Mouse (Mus musculus) cerebellum, adult 2 months (tissue): ENCODE results near the gene Snx4. TPM values are rescaled to one million over a fixed set of nuclear protein-coding genes. Genes with fewer than 3 reads are reported as not detected.
A peak's percentile ranks its signal among the peaks of the same experiment; 100 is the strongest.

Experiments
- DNase-seq, 2 experiments: peaks; one replicate each; pipeline ENCODE4 v3.0.0; 2021
- H3K27ac ChIP-seq: fragments of 200-500 bp; 2 replicates; pipeline ENCODE4 v1.5.1; 2012; ENCODE audit warnings: low read length, control low read depth, inconsistent platforms; ENCODE audit not compliant: insufficient read depth
- H3K27me3 ChIP-seq: fragments of 200-500 bp; 2 replicates; pipeline ENCODE4 v1.6.1; 2012; ENCODE audit warnings: inconsistent platforms, mild to moderate bottlenecking, low read length, moderate library complexity; ENCODE audit not compliant: control insufficient read depth, insufficient read depth
- H3K4me1 ChIP-seq: fragments of 200-500 bp; 2 replicates; pipeline ENCODE4 v1.6.1; 2011; ENCODE audit warnings: low read length; ENCODE audit not compliant: control insufficient read depth, insufficient read depth
- H3K4me3 ChIP-seq: fragments of 200-500 bp; replicated peaks from 2 replicates; pipeline ENCODE3; 2011; ENCODE audit warnings: mild to moderate bottlenecking, low read depth, low read length, control low read depth; ENCODE audit not compliant: insufficient read depth
- CTCF ChIP-seq: fragments of 200-500 bp; IDR thresholded peaks from 2 replicates; pipeline ENCODE4 v1.5.1; 2011; ENCODE audit warnings: low read depth, mild to moderate bottlenecking, control low read depth, low read length, moderate library complexity, borderline replicate concordance; ENCODE audit not compliant: insufficient read depth
- POLR2A ChIP-seq: fragments of 200-500 bp; IDR thresholded peaks from 2 replicates; pipeline ENCODE4 v1.6.1; 2011; ENCODE audit warnings: low read length, control low read depth, borderline replicate concordance; ENCODE audit not compliant: insufficient read depth
- WGBS: fragments of 180-500 bp; shearing (Covaris S2); methylation state at CpG from one replicate; pipeline ENCODE4 v1.1.7; 2018; 5-methylcytosine and 5-hydroxymethylcytosine counted together
- polyA plus RNA-seq: library from polyadenylated mRNA; depleted of rRNA; stranded (reverse); fragments of >200 nt; gene quantifications from 2 replicates; pipeline ENCODE4 v1.2.3, GENCODE M21; 2012

The Snx4 gene
- polyA plus RNA-seq, 1 experiment, result 24.8 TPM

DNA sequence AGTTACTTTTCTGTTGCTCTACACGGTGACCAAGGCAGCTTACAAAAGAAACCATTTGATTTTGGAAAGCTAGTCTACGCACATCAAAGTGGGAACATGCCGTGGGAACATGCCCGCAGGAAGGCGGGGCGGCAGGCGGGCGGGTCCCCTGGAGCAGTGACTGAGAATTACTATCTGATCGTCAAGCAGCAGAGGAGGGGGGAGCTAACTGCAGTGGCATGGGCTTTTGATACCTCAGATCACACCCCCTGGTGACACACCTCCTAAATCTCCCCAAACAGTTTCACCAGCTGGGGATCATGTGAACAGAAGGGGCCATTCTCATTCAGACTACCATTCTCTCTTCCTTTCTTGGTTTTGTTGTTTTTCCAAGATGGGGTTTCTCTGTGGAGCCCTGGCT lies 37.3 kb downstream of the Snx4 start:
- no peak for DNase-seq
- no peak for TF ChIP-seq CTCF
- no peak for TF ChIP-seq POLR2A
- Histone ChIP-seq H3K27ac (no peak overlapping the region), H3K4me3 (no peak overlapping the region), H3K4me1 (no peaks in the 10 kb centered on the region), H3K27me3 (no peaks in the 10 kb centered on the region)
- WGBS, result 81% methylated on average over 9 of the region's 9 CpGs

DNA sequence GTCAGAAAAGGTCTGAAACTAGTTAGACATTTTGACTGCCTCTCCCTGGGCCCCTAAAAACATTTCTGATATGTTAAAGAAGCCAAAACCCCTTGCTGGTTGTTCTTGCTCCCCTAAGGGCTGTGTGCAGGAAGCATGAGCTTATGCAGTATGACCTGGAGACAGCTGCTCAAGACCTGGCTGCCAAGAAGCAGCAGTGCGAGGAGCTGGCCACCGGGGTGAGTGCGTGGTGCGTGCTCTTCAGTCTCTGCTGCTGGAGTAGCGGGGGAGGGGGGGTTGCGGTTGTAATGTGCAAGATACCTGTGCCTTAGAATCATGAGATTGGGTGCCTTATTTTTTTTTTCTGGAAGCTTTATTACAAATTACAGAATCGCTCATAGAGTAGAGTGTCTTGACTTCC lies 38.7 kb downstream of the Snx4 start:
- peak in 1 of 2 experiments; percentile 27 for DNase-seq
- no peak overlapping the region for H3K4me3 ChIP-seq
- H3K27ac ChIP-seq, result no peak overlapping the region
- 26% methylated on average over 7 of the region's 7 CpGs for WGBS
- no peak for TF ChIP-seq POLR2A
- no peaks in the 10 kb centered on the region for H3K4me1 ChIP-seq
- H3K27me3 ChIP-seq, result no peaks in the 10 kb centered on the region

DNA sequence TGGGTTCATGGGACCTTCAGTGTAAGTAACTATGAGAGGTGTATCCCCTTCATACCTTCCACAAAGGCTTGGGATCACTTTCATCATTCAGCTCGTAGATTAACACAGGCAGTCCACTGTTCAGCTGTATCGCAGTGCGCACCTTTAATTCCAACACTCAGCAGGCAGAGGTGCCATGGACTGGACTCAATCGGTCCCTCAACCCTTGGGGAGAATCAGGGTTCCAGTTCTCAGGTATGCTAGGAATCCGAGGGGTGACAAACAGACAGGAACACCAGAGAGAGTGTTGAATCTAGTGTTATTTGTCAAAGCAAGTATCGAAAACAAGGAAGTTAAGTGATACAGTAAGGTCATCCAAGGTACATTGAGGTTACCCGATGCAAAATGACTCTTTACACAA lies 41.0 kb downstream of the Snx4 start:
- no peak for DNase-seq
- WGBS, result 97% methylated on average over 7 of the region's 7 CpGs

DNA sequence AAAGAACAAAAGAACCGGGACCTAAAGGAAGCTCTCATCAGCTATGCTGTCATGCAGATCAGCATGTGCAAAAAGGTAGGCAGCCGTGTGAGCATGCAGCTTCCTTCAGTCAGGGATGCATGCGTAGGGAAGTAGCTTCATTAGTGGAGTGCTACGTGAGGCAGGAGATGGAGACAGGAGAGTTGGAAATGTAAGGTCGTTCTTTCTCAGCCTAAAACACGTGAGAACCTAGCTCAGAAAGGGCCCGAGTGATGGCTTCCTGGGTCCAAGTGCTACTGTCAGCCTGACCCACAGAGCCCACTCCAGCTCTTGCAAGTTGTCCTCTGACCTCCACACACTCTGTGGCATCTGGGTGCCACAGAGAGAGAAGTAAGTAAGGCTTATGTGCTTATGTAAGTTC lies 43.4 kb downstream of the Snx4 start:
- Histone ChIP-seq H3K27ac (no peak overlapping the region), H3K27me3 (no peaks in the 10 kb centered on the region), H3K4me1 (no peaks in the 10 kb centered on the region), H3K4me3 (no peak overlapping the region)
- 93% methylated on average over 7 of the region's 7 CpGs for WGBS
- TF ChIP-seq POLR2A, result no peak
- TF ChIP-seq CTCF, result no peak
- no peak for DNase-seq

More for the DNA sequence above, 41.0 kb downstream of the Snx4 start:
- H3K27me3 ChIP-seq, result no peaks in the 10 kb centered on the region
- TF ChIP-seq POLR2A, result no peak
- TF ChIP-seq CTCF, result no peak
- H3K4me3 ChIP-seq, result no peak overlapping the region
- H3K27ac ChIP-seq, result no peak overlapping the region
- H3K4me1 ChIP-seq, result no peaks in the 10 kb centered on the region

DNA sequence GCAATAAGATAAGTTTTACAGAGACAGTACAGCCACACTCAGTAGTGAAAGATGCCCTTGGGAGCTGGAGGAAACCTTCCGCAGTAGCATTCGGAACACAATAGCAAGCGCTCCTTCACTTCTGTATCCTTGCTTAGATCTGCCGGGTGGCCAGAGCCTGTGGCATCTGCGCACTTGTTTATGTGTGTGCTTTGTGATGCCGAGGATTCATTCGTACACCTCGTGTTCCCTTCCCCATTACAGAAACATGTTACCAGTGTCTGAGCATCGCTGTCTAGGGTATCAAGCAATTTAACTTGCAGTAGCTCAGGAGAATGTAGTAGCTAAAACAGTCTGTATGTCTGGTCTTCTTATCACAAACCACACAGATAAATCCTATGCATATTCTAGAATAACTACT lies 44.1 kb downstream of the Snx4 start:
- Histone ChIP-seq H3K27me3 (no peaks in the 10 kb centered on the region), H3K4me1 (no peaks in the 10 kb centered on the region), H3K27ac (no peak overlapping the region), H3K4me3 (no peak overlapping the region)
- 97% methylated on average over 9 of the region's 9 CpGs for WGBS
- DNase-seq, result no peak
- TF ChIP-seq CTCF, result no peak
- TF ChIP-seq POLR2A, result no peak

DNA sequence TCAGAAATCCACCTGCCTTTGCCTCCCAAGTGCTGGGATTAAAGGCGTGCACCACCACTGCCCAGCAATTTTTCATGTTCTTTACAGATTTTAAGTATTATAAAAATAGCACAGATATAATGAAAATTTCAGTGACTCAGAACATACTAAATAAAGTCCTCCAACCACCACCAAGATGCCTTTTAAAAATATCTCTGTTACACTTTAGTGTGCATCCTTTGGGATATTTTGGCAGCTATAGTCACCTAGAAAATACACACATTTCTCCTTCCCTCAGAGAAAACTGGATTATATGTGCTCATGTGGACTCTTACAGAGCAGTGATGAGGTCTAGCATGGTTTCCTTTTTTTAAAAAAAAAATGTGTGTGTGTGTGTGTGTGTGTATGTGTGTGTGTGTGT lies 46.3 kb downstream of the Snx4 start:
- TF ChIP-seq CTCF (no peak), POLR2A (no peak)
- no peak for DNase-seq
- H3K27me3 ChIP-seq, result no peaks in the 10 kb centered on the region
- WGBS, result 97% methylated on average over 1 of the region's 1 CpGs
- no peak overlapping the region for H3K4me3 ChIP-seq
- no peak overlapping the region for H3K27ac ChIP-seq
- H3K4me1 ChIP-seq, result no peaks in the 10 kb centered on the region

DNA sequence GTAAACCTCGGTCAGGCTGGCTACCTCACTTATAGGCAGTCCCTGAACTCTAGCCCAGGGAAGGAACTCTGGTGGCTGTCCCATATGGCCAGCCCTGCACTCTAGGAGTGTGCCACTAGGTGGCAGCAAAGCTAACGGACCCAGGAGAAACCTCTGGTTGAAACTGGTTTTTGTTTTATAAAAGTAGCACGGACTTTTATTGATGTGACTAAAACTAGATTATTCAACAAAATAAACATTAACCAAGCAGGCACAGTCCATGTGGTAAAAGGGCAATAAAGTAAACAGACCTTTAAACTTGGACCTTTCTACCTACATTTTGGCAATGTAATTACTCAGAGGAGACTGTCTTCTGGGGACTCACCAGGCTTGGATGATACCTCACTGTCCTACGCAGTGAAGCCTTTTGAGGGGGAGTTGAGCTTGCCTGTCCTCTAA lies 55.4 kb downstream of the Snx4 start:
- WGBS, result 3% methylated on average over 4 of the region's 4 CpGs
- no peak overlapping the region for H3K4me3 ChIP-seq

DNA sequence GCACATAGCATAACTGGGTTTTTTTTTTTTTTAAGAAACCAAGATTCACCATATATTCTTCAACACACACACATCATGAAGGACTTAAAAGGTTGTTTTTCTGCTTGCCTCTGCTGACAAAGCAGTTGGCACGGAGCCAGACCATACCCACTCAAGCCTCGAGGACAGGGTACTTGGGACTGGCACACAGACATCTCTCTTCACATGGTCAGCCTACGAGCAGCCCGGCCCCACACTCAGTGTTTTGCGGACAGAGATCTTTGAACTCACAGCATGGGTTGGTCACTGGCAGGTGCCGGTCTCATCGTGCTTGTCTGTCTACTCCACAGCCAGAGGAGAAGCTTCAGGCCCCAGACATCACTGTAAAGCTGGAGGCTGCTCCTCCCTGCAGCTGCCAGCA lies 56.5 kb downstream of the Snx4 start:
- DNase-seq, result no peak
- WGBS, result 35% methylated on average over 7 of the region's 7 CpGs
- Histone ChIP-seq H3K4me1 (no peaks in the 10 kb centered on the region), H3K4me3 (no peak overlapping the region), H3K27me3 (no peaks in the 10 kb centered on the region), H3K27ac (no peak overlapping the region)
- no peak for TF ChIP-seq POLR2A
- TF ChIP-seq CTCF, result no peak

More for the DNA sequence above, 55.4 kb downstream of the Snx4 start:
- Histone ChIP-seq H3K27ac (no peak overlapping the region), H3K27me3 (no peaks in the 10 kb centered on the region), H3K4me1 (no peaks in the 10 kb centered on the region)
- DNase-seq, result peak; percentile 65 to 78
- TF ChIP-seq CTCF (peak; percentile 80), POLR2A (no peak)
